Mouse (Mus musculus): Measurements from ENCODE around the gene Col4a1. TPM values are rescaled to one million over a fixed set of nuclear protein-coding genes. Genes with fewer than 3 reads are reported as not detected.

Gene Col4a1
- polyA plus RNA-seq (2015; fragmentation: Nextera tagmentation; extraction: Ambion mirVana): 68.6 and 105 TPM in 2 replicates

GRCm38 (mm10) chr8:11312349-11313175 is at the start of gene Col4a1, which contains the start of gene Col4a2:
Gene Col4a1 (minus strand): TSS chr8:11312826.
Gene Col4a2 (plus strand): TSS chr8:11312805.
- H3K9ac ChIP-seq (ENCODE audit: low read depth, low read length): peak within 1 kb of the TSS; percentile 76
- peaks cover 21% of the 10 kb centered on the region for H3K27me3 ChIP-seq (replicated peaks; ENCODE audit: control insufficient read depth, insufficient read depth, low read length)
- peak within 1 kb of the TSS; percentile 87 for H3K4me2 ChIP-seq (ENCODE audit: low read length)
- peaks cover 17% of the 10 kb centered on the region for H3K4me1 ChIP-seq (ENCODE audit: control insufficient read depth, insufficient read depth, low read depth, low read length)
- H3K4me3 ChIP-seq (ENCODE audit: low read length): peak within 1 kb of the TSS; percentile 70
- ATAC-seq: peak; percentile 75
- H3K36me3 ChIP-seq (ENCODE audit: control insufficient read depth, insufficient read depth, low read length): no peaks in the 10 kb centered on the region
- H3K27ac ChIP-seq (ENCODE audit: low read depth, low read length): peak within 1 kb of the TSS; percentile 65; the same call in 1 of the 2 replicates
- no peaks in the 10 kb centered on the region for H3K9me3 ChIP-seq (ENCODE audit: control insufficient read depth, low read length)
- WGBS: under 1% methylated on average over 51 of the region's 87 CpGs

DNA sequence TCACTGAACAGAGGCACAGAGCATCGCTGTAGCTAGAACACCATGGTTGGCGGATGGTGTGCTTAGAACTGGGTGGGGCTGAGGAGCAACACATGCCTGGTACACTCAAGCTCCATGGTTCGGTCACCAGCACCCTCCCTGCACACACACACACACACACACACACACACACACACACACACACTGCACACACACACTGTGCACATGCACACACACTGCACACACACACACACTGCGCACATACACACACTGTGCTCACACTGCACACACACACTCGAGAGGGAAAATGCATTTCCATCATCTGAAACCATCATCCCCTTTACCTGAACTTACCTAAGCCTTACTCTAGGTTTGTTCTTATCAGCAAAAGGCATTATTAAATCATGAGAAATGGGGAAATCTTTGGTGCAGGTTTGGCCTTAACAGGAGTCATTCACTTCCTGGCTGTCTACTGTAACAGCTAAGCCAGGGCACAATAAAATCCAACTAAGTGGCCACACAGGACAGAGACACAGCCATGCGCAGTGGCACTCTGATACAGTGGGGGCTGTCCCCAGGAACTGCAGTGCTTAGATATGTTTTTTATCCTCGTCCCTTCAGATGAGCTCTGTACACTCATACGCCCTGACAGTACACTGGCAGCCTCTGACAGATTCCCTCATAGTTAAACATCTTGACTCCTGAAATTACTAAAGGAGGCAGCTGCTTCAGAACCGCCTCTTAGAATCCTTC is 49.1 kb upstream of the Col4a1 start:
- no peaks in the 10 kb centered on the region for H3K9me3 ChIP-seq (ENCODE audit: control insufficient read depth, low read length)
- no peak overlapping the region for H3K4me2 ChIP-seq (ENCODE audit: low read length)
- H3K36me3 ChIP-seq (ENCODE audit: control insufficient read depth, insufficient read depth, low read length): no peaks in the 10 kb centered on the region
- H3K9ac ChIP-seq (ENCODE audit: low read depth, low read length): peak overlapping the region; percentile 11; the same call in 1 of the 2 replicates
- no peak overlapping the region; the same call in 1 of the 2 replicates for H3K27ac ChIP-seq (ENCODE audit: low read depth, low read length)
- ATAC-seq: peak; percentile 59; the same call in 1 of the 2 replicates
- H3K27me3 ChIP-seq (replicated peaks; ENCODE audit: control insufficient read depth, insufficient read depth, low read length): no peaks in the 10 kb centered on the region
- H3K4me1 ChIP-seq (ENCODE audit: control insufficient read depth, insufficient read depth, low read depth, low read length): peaks cover 17% of the 10 kb centered on the region
- H3K4me3 ChIP-seq (ENCODE audit: low read length): no peak overlapping the region
- 61% methylated on average over 9 of the region's 9 CpGs for WGBS

GRCm38 (mm10) chr8:11359846-11360245 is 47.2 kb upstream of the Col4a1 start:
- Histone ChIP-seq H3K4me2 (ENCODE audit: low read length) (no peak overlapping the region), H3K4me3 (ENCODE audit: low read length) (no peak overlapping the region), H3K9me3 (ENCODE audit: control insufficient read depth, low read length) (no peaks in the 10 kb centered on the region), H3K4me1 (ENCODE audit: control insufficient read depth, insufficient read depth, low read depth, low read length) (peaks cover 17% of the 10 kb centered on the region), H3K27ac (ENCODE audit: low read depth, low read length) (no peak overlapping the region), H3K36me3 (ENCODE audit: control insufficient read depth, insufficient read depth, low read length) (no peaks in the 10 kb centered on the region), H3K27me3 (replicated peaks; ENCODE audit: control insufficient read depth, insufficient read depth, low read length) (no peaks in the 10 kb centered on the region), H3K9ac (ENCODE audit: low read depth, low read length) (no peak overlapping the region)
- WGBS: 79% methylated on average over 5 of the region's 5 CpGs
- ATAC-seq: no peak

DNA sequence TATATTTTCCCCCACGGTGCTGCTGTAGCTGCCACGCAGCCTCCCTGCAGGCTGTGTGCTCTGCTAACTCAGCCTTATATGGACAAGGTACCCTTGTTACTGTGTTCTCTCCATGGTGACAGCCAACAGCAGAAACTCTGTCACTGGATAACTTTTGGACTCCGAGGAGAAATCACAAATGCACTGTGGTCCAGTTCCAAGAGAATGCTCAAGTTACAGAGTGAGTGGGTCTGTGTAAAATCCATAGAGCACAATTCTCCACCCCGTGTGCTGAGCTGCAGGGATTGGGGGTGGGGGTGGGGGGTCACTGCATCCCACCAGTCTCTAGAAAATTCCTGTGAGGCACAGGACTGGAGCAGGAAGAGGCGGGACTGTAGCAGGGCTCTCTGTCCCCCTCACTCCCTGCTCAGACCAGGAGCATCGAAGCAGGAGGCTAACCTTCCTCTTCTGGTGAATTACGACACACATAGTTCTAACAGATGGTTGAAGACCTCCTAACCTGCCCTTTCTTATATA is 45.4 kb upstream of the Col4a1 start:
- no peaks in the 10 kb centered on the region for H3K36me3 ChIP-seq (ENCODE audit: control insufficient read depth, insufficient read depth, low read length)
- H3K9ac ChIP-seq (ENCODE audit: low read depth, low read length): no peak overlapping the region
- H3K27ac ChIP-seq (ENCODE audit: low read depth, low read length): no peak overlapping the region
- peaks cover 14% of the 10 kb centered on the region for H3K4me1 ChIP-seq (ENCODE audit: control insufficient read depth, insufficient read depth, low read depth, low read length)
- ATAC-seq: no peak
- no peaks in the 10 kb centered on the region for H3K27me3 ChIP-seq (replicated peaks; ENCODE audit: control insufficient read depth, insufficient read depth, low read length)
- no peak overlapping the region for H3K4me3 ChIP-seq (ENCODE audit: low read length)
- no peaks in the 10 kb centered on the region for H3K9me3 ChIP-seq (ENCODE audit: control insufficient read depth, low read length)
- 41% methylated on average over 7 of the region's 7 CpGs for WGBS
- H3K4me2 ChIP-seq (ENCODE audit: low read length): no peak overlapping the region

GRCm38 (mm10) chr8:11356776-11357175 is 44.1 kb upstream of the Col4a1 start:
- Histone ChIP-seq H3K9me3 (ENCODE audit: control insufficient read depth, low read length) (no peaks in the 10 kb centered on the region), H3K4me3 (ENCODE audit: low read length) (no peak overlapping the region), H3K4me1 (ENCODE audit: control insufficient read depth, insufficient read depth, low read depth, low read length) (peaks cover 3% of the 10 kb centered on the region; the same call in 1 of the 2 replicates), H3K4me2 (ENCODE audit: low read length) (no peak overlapping the region), H3K36me3 (ENCODE audit: control insufficient read depth, insufficient read depth, low read length) (no peaks in the 10 kb centered on the region), H3K27ac (ENCODE audit: low read depth, low read length) (no peak overlapping the region), H3K27me3 (replicated peaks; ENCODE audit: control insufficient read depth, insufficient read depth, low read length) (no peaks in the 10 kb centered on the region), H3K9ac (ENCODE audit: low read depth, low read length) (no peak overlapping the region)
- WGBS: 76% methylated on average over 8 of the region's 8 CpGs
- ATAC-seq: no peak

DNA sequence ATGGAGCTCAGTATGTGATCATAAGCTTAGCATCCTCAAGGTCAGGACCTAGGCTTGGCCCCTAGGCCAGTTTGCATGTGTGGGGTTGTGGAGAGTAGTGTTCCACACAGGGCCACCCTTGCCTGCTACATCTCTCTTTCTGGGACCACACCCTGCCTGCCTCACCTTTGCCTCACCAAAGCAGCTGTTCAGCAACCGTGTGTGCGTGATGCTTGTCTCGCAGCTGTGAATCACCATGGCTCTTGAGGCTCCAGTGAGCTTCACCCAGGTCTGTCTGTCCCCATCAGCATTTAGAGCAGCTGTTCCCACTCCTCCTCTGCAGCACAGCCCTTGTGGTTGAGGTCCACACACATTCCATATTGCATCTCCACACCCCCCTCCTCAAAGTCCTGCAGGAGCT is 43.3 kb upstream of the Col4a1 start:
- Histone ChIP-seq H3K4me1 (ENCODE audit: control insufficient read depth, insufficient read depth, low read depth, low read length) (0 out of 2 replicates have a peak, but pooled peaks cover 3% of the 10 kb centered on the region), H3K9me3 (ENCODE audit: control insufficient read depth, low read length) (no peaks in the 10 kb centered on the region), H3K27me3 (replicated peaks; ENCODE audit: control insufficient read depth, insufficient read depth, low read length) (no peaks in the 10 kb centered on the region), H3K36me3 (ENCODE audit: control insufficient read depth, insufficient read depth, low read length) (no peaks in the 10 kb centered on the region), H3K9ac (ENCODE audit: low read depth, low read length) (no peak overlapping the region), H3K4me2 (ENCODE audit: low read length) (no peak overlapping the region), H3K27ac (ENCODE audit: low read depth, low read length) (no peak overlapping the region), H3K4me3 (ENCODE audit: low read length) (no peak overlapping the region)
- 94% methylated on average over 3 of the region's 3 CpGs for WGBS
- ATAC-seq: no peak

GRCm38 (mm10) chr8:11354800-11355451 is 42.3 kb upstream of the Col4a1 start:
- H3K4me2 ChIP-seq (ENCODE audit: low read length): no peak overlapping the region
- H3K27ac ChIP-seq (ENCODE audit: low read depth, low read length): no peak overlapping the region
- WGBS: 93% methylated on average over 8 of the region's 8 CpGs
- no peaks in the 10 kb centered on the region for H3K9me3 ChIP-seq (ENCODE audit: control insufficient read depth, low read length)
- H3K9ac ChIP-seq (ENCODE audit: low read depth, low read length): no peak overlapping the region
- 0 out of 2 replicates have a peak, but pooled peaks cover 3% of the 10 kb centered on the region for H3K4me1 ChIP-seq (ENCODE audit: control insufficient read depth, insufficient read depth, low read depth, low read length)
- no peaks in the 10 kb centered on the region for H3K36me3 ChIP-seq (ENCODE audit: control insufficient read depth, insufficient read depth, low read length)
- H3K4me3 ChIP-seq (ENCODE audit: low read length): no peak overlapping the region
- H3K27me3 ChIP-seq (replicated peaks; ENCODE audit: control insufficient read depth, insufficient read depth, low read length): no peaks in the 10 kb centered on the region
- no peak for ATAC-seq

- no peaks in the 10 kb centered on the region for H3K36me3 ChIP-seq (ENCODE audit: control insufficient read depth, insufficient read depth, low read length)
- no peak overlapping the region for H3K27ac ChIP-seq (ENCODE audit: low read depth, low read length)
- WGBS: 67% methylated on average over 11 of the region's 11 CpGs
- no peaks in the 10 kb centered on the region for H3K9me3 ChIP-seq (ENCODE audit: control insufficient read depth, low read length)
- H3K4me2 ChIP-seq (ENCODE audit: low read length): no peak overlapping the region
- no peak overlapping the region for H3K4me3 ChIP-seq (ENCODE audit: low read length)
- H3K4me1 ChIP-seq (ENCODE audit: control insufficient read depth, insufficient read depth, low read depth, low read length): no peaks in the 10 kb centered on the region
- H3K9ac ChIP-seq (ENCODE audit: low read depth, low read length): no peak overlapping the region
- H3K27me3 ChIP-seq (replicated peaks; ENCODE audit: control insufficient read depth, insufficient read depth, low read length): no peaks in the 10 kb centered on the region
- no peak for ATAC-seq
Measured at GRCm38 (mm10) chr8:11352514-11352913, 39.9 kb upstream of the Col4a1 start.

All from hindbrain, embryonic 16.5 days (tissue).